Mouse (Mus musculus) myocyte (in vitro differentiated cells): ENCODE measurements at regions not wholly inside any gene's neighbourhood (a gene's known extent, or its start where the extent isn't known, plus 50 kb on each side); places are given as distances from the start of the nearest gene placed in this dataset.

Experiments
- H3K27me3 ChIP-seq: one replicate; pipeline ENCODE4 v1.6.1; 2011; ENCODE audit not compliant: control insufficient read depth, insufficient read depth, insufficient read length
- H3K36me3 ChIP-seq: one replicate; pipeline ENCODE4 v1.6.1; 2011; ENCODE audit not compliant: control insufficient read depth, insufficient read depth
- H3K4me2 ChIP-seq: one replicate; pipeline ENCODE4 v1.6.1; 2011; ENCODE audit warnings: low read depth, control low read depth
- H3K4me3 ChIP-seq: one replicate; pipeline ENCODE4 v1.5.1; 2011; ENCODE audit warnings: mild to moderate bottlenecking, control low read depth, moderate library complexity
- H3K79me2 ChIP-seq: one replicate; pipeline ENCODE4 v1.6.1; 2011; ENCODE audit not compliant: control insufficient read depth, insufficient read depth
- H3ac ChIP-seq: one replicate; pipeline ENCODE4 v1.6.1; 2011; ENCODE audit not compliant: control insufficient read depth, insufficient read length
- CEBPB ChIP-seq: IDR thresholded peaks from 2 replicates; pipeline ENCODE4 v1.6.1; 2011; ENCODE audit warnings: mild to moderate bottlenecking, moderate library complexity; ENCODE audit not compliant: poor library complexity, insufficient read depth, severe bottlenecking
- E2F4 ChIP-seq: IDR thresholded peaks from one replicate; pipeline ENCODE4 v1.6.1; 2011; ENCODE audit warnings: mild to moderate bottlenecking, control low read depth, moderate library complexity; ENCODE audit not compliant: insufficient read depth
- MAX ChIP-seq: IDR thresholded peaks from one replicate; pipeline ENCODE4 v1.6.1; 2011; ENCODE audit warnings: low read depth, mild to moderate bottlenecking, control low read depth
- MYOD1 ChIP-seq, 3 experiments: IDR thresholded peaks; one replicate each; pipeline ENCODE4 v1.6.1; 2011; ENCODE audit warnings: control low read depth in 2 of 3, low read depth in 2 of 3, mild to moderate bottlenecking in 2 of 3, moderate library complexity in 1 of 3; ENCODE audit not compliant: insufficient read length in 2 of 3, control insufficient read depth in 1 of 3
- MYOG ChIP-seq, 3 experiments: IDR thresholded peaks; one replicate each; pipeline ENCODE4 v1.6.1; 2011; ENCODE audit warnings: control low read depth in 2 of 3, low read depth in 2 of 3, mild to moderate bottlenecking in 2 of 3; ENCODE audit not compliant: insufficient read length in 2 of 3, control insufficient read depth in 1 of 3, insufficient read depth in 1 of 3
- POLR2A ChIP-seq: IDR thresholded peaks from one replicate; pipeline ENCODE4 v1.6.1; 2011; ENCODE audit warnings: low read depth, mild to moderate bottlenecking, control low read depth, moderate library complexity; ENCODE audit not compliant: insufficient read length
- POLR2AphosphoS2 ChIP-seq: IDR thresholded peaks from one replicate; pipeline ENCODE4 v1.6.1; 2011; ENCODE audit warnings: low read depth, control low read depth; ENCODE audit not compliant: insufficient read length
- REST ChIP-seq: IDR thresholded peaks from one replicate; pipeline ENCODE4 v1.6.1; 2011; ENCODE audit warnings: mild to moderate bottlenecking, control low read depth, moderate library complexity; ENCODE audit not compliant: insufficient read depth, insufficient read length
- SRF ChIP-seq: IDR thresholded peaks from one replicate; pipeline ENCODE4 v1.6.1; 2011; ENCODE audit warnings: low read depth; ENCODE audit not compliant: control insufficient read depth, insufficient read length
- TCF12 ChIP-seq: IDR thresholded peaks from one replicate; pipeline ENCODE4 v1.6.1; 2011; ENCODE audit warnings: mild to moderate bottlenecking, control low read depth; ENCODE audit not compliant: poor library complexity, insufficient read depth, severe bottlenecking
- TCF3 ChIP-seq: IDR thresholded peaks from one replicate; pipeline ENCODE4 v1.6.1; 2011; ENCODE audit warnings: low read depth, control low read depth; ENCODE audit not compliant: insufficient read length
- USF1 ChIP-seq: IDR thresholded peaks from one replicate; pipeline ENCODE4 v1.6.1; 2011; ENCODE audit warnings: low read depth, mild to moderate bottlenecking, control low read depth, moderate library complexity

GRCm38 (mm10) chr10:96924266-96924672 is 307.5 kb downstream of the Btg1 start:
- no peak for TF ChIP-seq E2F4
- no peak for TF ChIP-seq SRF
- no peak for TF ChIP-seq TCF3
- no peak for TF ChIP-seq POLR2AphosphoS2
- TF ChIP-seq CEBPB, result no peak
- TF ChIP-seq MYOD1 (IDR thresholded peaks at IDR 0.05; ENCODE audit: control insufficient read depth in 1 of 3, insufficient read length in 2 of 3, low read depth in 2 of 3), result no peak
- no peak for TF ChIP-seq REST
- no peak for TF ChIP-seq TCF12
- TF ChIP-seq USF1, result no peak
- TF ChIP-seq POLR2A, result no peak
- no peak for TF ChIP-seq MAX
- no peak for TF ChIP-seq MYOG (IDR thresholded peaks at IDR 0.05; ENCODE audit: control insufficient read depth in 1 of 3, insufficient read depth in 1 of 3, insufficient read length in 2 of 3, low read depth in 2 of 3)
- H3K27me3 ChIP-seq, result no peaks in the 10 kb centered on the region
- no peaks in the 10 kb centered on the region for H3K79me2 ChIP-seq
- H3K4me3 ChIP-seq, result no peak overlapping the region
- no peak overlapping the region for H3ac ChIP-seq
- H3K4me2 ChIP-seq, result no peak overlapping the region
- no peaks in the 10 kb centered on the region for H3K36me3 ChIP-seq

- no peaks in the 10 kb centered on the region for H3K79me2 ChIP-seq
- no peaks in the 10 kb centered on the region for H3K27me3 ChIP-seq
- TF ChIP-seq POLR2AphosphoS2, result no peak
- no peak for TF ChIP-seq CEBPB
- no peak for TF ChIP-seq MYOD1 (IDR thresholded peaks at IDR 0.05; ENCODE audit: control insufficient read depth in 1 of 3, insufficient read length in 2 of 3, low read depth in 2 of 3)
- TF ChIP-seq POLR2A, result no peak
- TF ChIP-seq TCF3, result no peak
- TF ChIP-seq SRF, result no peak
- TF ChIP-seq E2F4, result no peak
- no peak for TF ChIP-seq REST
- no peak for TF ChIP-seq MYOG (IDR thresholded peaks at IDR 0.05; ENCODE audit: control insufficient read depth in 1 of 3, insufficient read depth in 1 of 3, insufficient read length in 2 of 3, low read depth in 2 of 3)
- no peak for TF ChIP-seq MAX
- TF ChIP-seq USF1, result no peak
- no peak for TF ChIP-seq TCF12
- no peak overlapping the region for H3K4me2 ChIP-seq
- H3K4me3 ChIP-seq, result no peak overlapping the region
- H3K36me3 ChIP-seq, result no peaks in the 10 kb centered on the region
- no peak overlapping the region for H3ac ChIP-seq
These were observed 307.9 kb downstream of the Btg1 start for GRCm38 (mm10) chr10:96924722-96925121.

DNA sequence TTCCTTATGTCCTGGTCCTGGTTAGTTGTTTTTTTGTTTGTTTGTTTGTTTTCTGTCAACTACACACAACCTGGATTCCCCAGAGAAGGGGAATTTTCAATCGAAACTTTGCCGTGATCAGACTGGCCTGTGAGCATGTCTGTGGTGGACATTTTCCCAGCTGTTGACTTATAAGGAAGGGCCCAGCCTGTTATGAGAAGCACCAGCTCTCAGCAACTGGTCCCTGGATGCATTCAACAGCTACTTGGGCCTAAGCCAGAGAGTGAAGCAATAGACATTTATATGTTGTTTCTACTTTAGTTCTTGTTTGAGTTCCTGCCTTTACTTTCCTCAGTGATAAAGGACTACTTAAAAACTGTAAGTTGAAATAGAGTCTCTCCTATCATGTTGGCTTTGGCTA is 309.0 kb downstream of the Btg1 start:
- Histone ChIP-seq H3ac (no peak overlapping the region), H3K4me2 (no peak overlapping the region), H3K27me3 (no peaks in the 10 kb centered on the region), H3K36me3 (no peaks in the 10 kb centered on the region), H3K79me2 (no peaks in the 10 kb centered on the region), H3K4me3 (no peak overlapping the region)
- TF ChIP-seq CEBPB, result peak; percentile 71
- TF ChIP-seq MYOG (IDR thresholded peaks at IDR 0.05; ENCODE audit: control insufficient read depth in 1 of 3, insufficient read depth in 1 of 3, insufficient read length in 2 of 3, low read depth in 2 of 3), result no peak

DNA sequence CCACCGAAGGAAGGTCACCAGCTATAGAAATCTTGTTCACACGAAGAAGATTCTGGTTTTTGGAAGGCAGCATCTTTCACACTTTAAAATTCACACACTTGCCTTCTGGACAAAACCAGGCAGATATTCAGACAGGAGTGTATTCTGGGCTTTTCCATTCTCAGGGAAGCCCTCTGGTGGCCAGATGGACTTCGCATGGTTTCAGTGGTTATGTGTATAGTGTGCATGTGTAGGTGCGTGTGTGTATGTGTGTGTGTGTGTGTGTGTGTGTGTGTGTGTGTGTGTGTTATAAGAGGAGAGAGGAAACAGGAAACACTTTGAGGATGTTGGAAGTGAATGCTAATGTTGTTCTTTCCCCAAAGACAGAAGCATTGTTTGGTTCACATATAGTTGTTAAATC is 317.9 kb downstream of the Btg1 start:
- Histone ChIP-seq H3K4me2 (no peak overlapping the region), H3K4me3 (no peak overlapping the region), H3ac (no peak overlapping the region), H3K36me3 (no peaks in the 10 kb centered on the region), H3K27me3 (no peaks in the 10 kb centered on the region), H3K79me2 (no peaks in the 10 kb centered on the region)
- TF ChIP-seq CEBPB, result no peak
- no peak for TF ChIP-seq MAX
- TF ChIP-seq REST, result no peak
- no peak for TF ChIP-seq TCF12
- TF ChIP-seq TCF3, result no peak
- TF ChIP-seq POLR2A, result no peak
- no peak for TF ChIP-seq E2F4
- TF ChIP-seq USF1, result no peak
- no peak for TF ChIP-seq MYOG (IDR thresholded peaks at IDR 0.05; ENCODE audit: control insufficient read depth in 1 of 3, insufficient read depth in 1 of 3, insufficient read length in 2 of 3, low read depth in 2 of 3)
- no peak for TF ChIP-seq MYOD1 (IDR thresholded peaks at IDR 0.05; ENCODE audit: control insufficient read depth in 1 of 3, insufficient read length in 2 of 3, low read depth in 2 of 3)
- no peak for TF ChIP-seq SRF
- TF ChIP-seq POLR2AphosphoS2, result no peak

DNA sequence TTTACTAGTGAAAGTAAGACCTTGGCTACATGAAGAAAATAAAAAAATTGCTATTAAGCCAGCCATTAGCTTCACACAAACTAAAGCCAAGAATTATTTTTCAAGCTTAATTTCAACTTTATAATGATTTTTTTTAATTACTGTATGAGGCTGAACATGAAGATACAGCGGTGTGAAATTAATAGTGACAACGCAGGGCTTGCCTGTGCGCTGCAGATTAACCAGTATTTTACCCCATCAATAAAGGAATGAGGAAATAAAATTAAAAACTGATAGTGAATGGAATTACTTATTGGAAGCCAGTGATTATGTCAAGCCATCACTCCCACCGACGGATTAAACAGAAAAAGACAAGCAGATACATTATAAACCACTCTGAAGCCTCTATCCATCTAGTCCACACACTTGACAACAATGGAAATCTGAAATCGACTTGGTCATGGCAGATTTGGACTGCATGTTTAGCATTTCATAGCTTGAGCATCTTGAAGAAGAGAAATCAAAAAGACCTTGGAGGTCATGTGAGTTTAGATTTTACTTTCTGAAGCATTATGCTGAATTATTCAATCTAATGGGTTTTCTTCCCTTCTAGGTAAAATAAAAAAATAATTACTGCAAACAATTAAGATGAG is 324.2 kb downstream of the Btg1 start:
- no peak for TF ChIP-seq E2F4
- TF ChIP-seq POLR2AphosphoS2, result no peak
- no peak for TF ChIP-seq CEBPB
- TF ChIP-seq REST, result no peak
- TF ChIP-seq MAX, result no peak
- no peak for TF ChIP-seq TCF12
- TF ChIP-seq MYOD1 (IDR thresholded peaks at IDR 0.05; ENCODE audit: control insufficient read depth in 1 of 3, insufficient read length in 2 of 3, low read depth in 2 of 3), result no peak
- no peak for TF ChIP-seq USF1
- TF ChIP-seq POLR2A, result no peak
- TF ChIP-seq SRF, result no peak
- no peak for TF ChIP-seq MYOG (IDR thresholded peaks at IDR 0.05; ENCODE audit: control insufficient read depth in 1 of 3, insufficient read depth in 1 of 3, insufficient read length in 2 of 3, low read depth in 2 of 3)
- TF ChIP-seq TCF3, result no peak
- no peak overlapping the region for H3ac ChIP-seq
- no peak overlapping the region for H3K4me2 ChIP-seq
- no peaks in the 10 kb centered on the region for H3K27me3 ChIP-seq
- H3K79me2 ChIP-seq, result no peaks in the 10 kb centered on the region
- H3K4me3 ChIP-seq, result no peak overlapping the region
- no peaks in the 10 kb centered on the region for H3K36me3 ChIP-seq
